Mouse (Mus musculus) forebrain, embryonic 13.5 days (tissue): Measurements from ENCODE around the gene Lce1m. TPM values are rescaled to one million over a fixed set of nuclear protein-coding genes. Genes with fewer than 3 reads are reported as not detected.
A peak's percentile ranks its signal among the peaks of the same experiment; 100 is the strongest.

Experiments
- ATAC-seq: fragments of 200-750 bp; cut with Nextera tagmentation; 2 replicates; pipeline ENCODE4 v1.8.0; 2017
- H3K27ac ChIP-seq: fragments of 300-500 bp; sonication (generic); 2 replicates; pipeline ENCODE4 v1.5.1; 2015; ENCODE audit warnings: inconsistent platforms, mild to moderate bottlenecking, moderate library complexity
- H3K27me3 ChIP-seq: fragments of 300-500 bp; sonication (generic); 2 replicates; pipeline ENCODE4 v1.6.1; 2015; ENCODE audit warnings: mild to moderate bottlenecking, inconsistent platforms
- H3K36me3 ChIP-seq: fragments of 300-500 bp; sonication (generic); 2 replicates; pipeline ENCODE4 v1.6.1; 2015; ENCODE audit warnings: mild to moderate bottlenecking, inconsistent platforms; ENCODE audit not compliant: poor library complexity, severe bottlenecking
- H3K4me1 ChIP-seq: fragments of 300-500 bp; sonication (generic); 2 replicates; pipeline ENCODE4 v1.6.1; 2015; ENCODE audit warnings: inconsistent platforms
- H3K4me2 ChIP-seq: fragments of 300-500 bp; sonication (generic); 2 replicates; pipeline ENCODE4 v1.6.1; 2015; ENCODE audit warnings: inconsistent platforms, mild to moderate bottlenecking, moderate library complexity
- H3K4me3 ChIP-seq: fragments of 300-500 bp; sonication (generic); 2 replicates; pipeline ENCODE4 v1.5.1; 2015; ENCODE audit warnings: mild to moderate bottlenecking, inconsistent platforms
- H3K9ac ChIP-seq: fragments of 300-500 bp; sonication (generic); 2 replicates; pipeline ENCODE4 v1.6.1; 2015; ENCODE audit warnings: mild to moderate bottlenecking, inconsistent platforms
- H3K9me3 ChIP-seq: fragments of 300-500 bp; sonication (generic); replicated peaks from 2 replicates; pipeline ENCODE4 v1.6.1; 2016; ENCODE audit warnings: inconsistent platforms
- WGBS: fragments of 180-500 bp; shearing (Covaris S2); methylation state at CpG from one replicate; pipeline ENCODE4 v1.1.7; 2015; 5-methylcytosine and 5-hydroxymethylcytosine counted together
- polyA plus RNA-seq: library from polyadenylated mRNA; unstranded; fragments of >200 nt; fragmentation: Nextera tagmentation; extraction: Ambion mirVana; gene quantifications from 2 replicates; pipeline ENCODE4 v1.2.1, GENCODE M21; 2015

Lce1m gene
- polyA plus RNA-seq, 1 experiment from 2014 or later, result not detected

DNA sequence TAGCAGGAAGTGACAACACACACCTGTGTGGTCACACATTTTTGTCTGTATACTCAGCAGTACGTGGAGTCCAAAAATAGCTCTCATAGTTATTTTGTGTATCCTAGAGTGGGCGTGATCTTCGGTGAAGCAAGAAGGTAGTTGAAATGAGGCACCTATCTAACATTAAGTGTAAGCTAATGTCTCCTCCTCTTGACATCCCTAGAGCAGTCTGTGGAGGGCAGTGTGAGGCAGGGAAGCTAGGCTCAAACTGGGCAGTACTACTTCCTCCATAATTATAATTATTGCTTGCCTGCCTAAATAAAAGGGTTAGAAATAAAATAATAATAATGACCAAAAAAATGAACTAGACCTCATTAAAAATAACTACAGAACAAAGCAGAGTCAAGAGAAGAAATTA, 18.2 kb downstream of the Lce1m start:
- no peaks in the 10 kb centered on the region for H3K9me3 ChIP-seq
- no peaks in the 10 kb centered on the region for H3K27me3 ChIP-seq
- no peak overlapping the region for H3K9ac ChIP-seq
- no peak overlapping the region for H3K4me3 ChIP-seq
- WGBS, result 88% methylated on average over 3 of the region's 3 CpGs
- no peak overlapping the region for H3K27ac ChIP-seq
- ATAC-seq, result no peak
- H3K4me1 ChIP-seq, result peaks cover 4% of the 10 kb centered on the region; the same call in 1 of the 2 replicates
- H3K36me3 ChIP-seq, result no peaks in the 10 kb centered on the region
- H3K4me2 ChIP-seq, result no peak overlapping the region

DNA sequence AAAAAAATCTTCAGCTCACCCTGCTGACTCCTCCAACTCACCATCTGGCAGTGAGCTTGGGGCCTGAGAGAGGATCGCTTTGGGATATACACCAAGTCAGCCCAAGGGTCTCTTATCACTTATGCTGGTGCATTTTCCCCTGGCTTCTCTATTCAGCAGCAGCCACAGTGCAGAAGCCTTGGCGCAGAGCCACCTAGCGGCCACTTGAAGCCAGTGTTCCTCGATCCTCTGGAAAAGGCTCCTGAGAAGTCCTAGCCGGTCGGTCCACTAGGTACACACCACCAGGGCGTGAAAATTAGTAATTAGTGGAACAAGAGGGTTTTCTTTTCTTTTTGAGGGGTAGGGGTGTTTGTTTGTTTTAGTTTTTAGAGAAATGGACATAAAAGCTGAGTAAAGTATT, 20.2 kb downstream of the Lce1m start:
- H3K9me3 ChIP-seq, result no peaks in the 10 kb centered on the region
- WGBS, result 5% methylated on average over 7 of the region's 7 CpGs
- H3K4me1 ChIP-seq, result peaks cover 4% of the 10 kb centered on the region; the same call in 1 of the 2 replicates
- H3K27me3 ChIP-seq, result no peaks in the 10 kb centered on the region
- peak; percentile 95 for ATAC-seq
- no peak overlapping the region for H3K4me3 ChIP-seq
- H3K27ac ChIP-seq, result no peak overlapping the region
- H3K9ac ChIP-seq, result no peak overlapping the region
- H3K36me3 ChIP-seq, result no peaks in the 10 kb centered on the region
- no peak overlapping the region for H3K4me2 ChIP-seq

DNA sequence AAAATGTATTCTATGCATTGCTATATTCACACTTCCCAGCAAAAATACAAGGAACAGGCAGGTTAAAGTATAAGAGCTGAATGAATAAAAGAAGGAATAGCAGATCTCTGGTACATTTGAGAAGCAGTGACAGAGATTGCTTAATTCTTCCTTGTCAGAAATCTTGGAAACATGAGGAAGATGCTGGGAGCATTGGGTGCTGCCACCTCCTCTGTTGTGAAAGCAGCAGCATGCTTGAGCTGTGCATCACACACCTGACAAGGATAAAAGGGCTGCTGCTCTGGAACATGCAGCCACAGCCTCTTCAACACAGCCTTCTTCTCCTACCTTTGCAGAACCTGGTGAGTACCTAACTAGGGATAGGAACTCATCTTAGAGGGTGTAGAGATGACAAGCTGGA, 26.9 kb downstream of the Lce1m start, which contains the start of gene Lce3f:
Gene Lce3f (plus strand): TSS at position 301 of the 400 bp plus-strand sequence.
- Histone ChIP-seq H3K36me3 (no peaks in the 10 kb centered on the region), H3K4me1 (no peaks in the 10 kb centered on the region), H3K27me3 (no peaks in the 10 kb centered on the region), H3K9me3 (no peaks in the 10 kb centered on the region), H3K27ac (no peak within 1 kb of the TSS), H3K4me2 (no peak within 1 kb of the TSS), H3K9ac (no peak within 1 kb of the TSS), H3K4me3 (no peak within 1 kb of the TSS)
- ATAC-seq, result no peak

- no peak for ATAC-seq
- no peaks in the 10 kb centered on the region for H3K27me3 ChIP-seq
- no peaks in the 10 kb centered on the region for H3K36me3 ChIP-seq
- H3K9ac ChIP-seq, result no peak overlapping the region
- no peak overlapping the region for H3K4me3 ChIP-seq
- H3K9me3 ChIP-seq, result no peaks in the 10 kb centered on the region
- no peak overlapping the region for H3K27ac ChIP-seq
- no peaks in the 10 kb centered on the region for H3K4me1 ChIP-seq
- WGBS, result 69% methylated on average over 2 of the region's 2 CpGs
- no peak overlapping the region for H3K4me2 ChIP-seq
Observed at GRCm38 (mm10) chr3:92978484-92978883, 40.4 kb downstream of the Lce1m start.

Other genes with a start within 250 kb of the Lce1m start
- not detected in 2 replicates for gene Lce1i, start 240.2 kb downstream of the Lce1m start, polyA plus RNA-seq
- gene Lce1j, start 228.5 kb downstream of the Lce1m start, polyA plus RNA-seq, result not detected in 2 replicates
- gene Lce1k, start 211.2 kb downstream of the Lce1m start, polyA plus RNA-seq, result not detected in 2 replicates
- not detected in 2 replicates for gene Kprp, start 191.8 kb downstream of the Lce1m start, polyA plus RNA-seq
- gene Lce1l, start 167.8 kb downstream of the Lce1m start, polyA plus RNA-seq, result not detected in 2 replicates
- gene 2310050C09Rik, start 148.8 kb downstream of the Lce1m start, polyA plus RNA-seq, result not detected in 2 replicates
- not detected in 2 replicates for gene Lce3a, start 92.8 kb downstream of the Lce1m start, polyA plus RNA-seq
- not detected in 2 replicates for gene Lce3b, start 86.1 kb downstream of the Lce1m start, polyA plus RNA-seq
- gene Lce3c, start 74.6 kb downstream of the Lce1m start, polyA plus RNA-seq, result not detected in 2 replicates
- gene Lce3d, start 61.7 kb downstream of the Lce1m start, polyA plus RNA-seq, result not detected in 2 replicates
- not detected in 2 replicates for gene Lce3e, start 52.0 kb downstream of the Lce1m start, polyA plus RNA-seq
- gene Lce3f, start 26.8 kb downstream of the Lce1m start, polyA plus RNA-seq, result not detected in 2 replicates
- gene Crct1, start 3.4 kb downstream of the Lce1m start, polyA plus RNA-seq, result not detected in 2 replicates
- gene Gm4858, start 49.8 kb upstream of the Lce1m start, polyA plus RNA-seq, result not detected in 2 replicates
- not detected in 2 replicates for gene Crnn, start 125.7 kb upstream of the Lce1m start, polyA plus RNA-seq
- gene Flg2, start 178.2 kb upstream of the Lce1m start, polyA plus RNA-seq, result not detected in 2 replicates